Comparison of ENCODE assay signal across 16 mouse cellular contexts in the genomic region with DNA sequence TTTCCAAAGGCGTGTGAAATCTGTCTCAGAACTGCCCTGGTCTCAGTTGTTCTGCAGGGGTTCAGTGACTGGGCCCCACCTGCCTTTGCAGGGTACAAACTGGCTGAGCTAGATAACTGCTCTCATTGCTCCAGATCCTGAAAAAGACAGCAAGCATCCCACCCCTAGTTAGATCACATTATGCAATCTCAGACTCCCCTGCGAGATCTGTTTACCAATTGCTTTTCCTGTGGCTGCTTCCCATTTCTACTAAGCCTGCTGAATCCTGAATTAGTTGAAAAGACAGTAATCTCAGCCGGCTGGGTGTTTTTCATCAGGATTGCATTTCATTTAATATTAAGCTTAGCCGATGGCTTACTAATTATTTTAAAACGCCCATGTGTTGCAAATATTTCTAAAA.
DNase-seq lines count a peak whose midpoint lies in the region; ATAC-seq and TF ChIP-seq lines count a peak whose summit lies in the region.
"Had no signal": no experiment of that assay in that cellular context is flagged by ENCODE, and none has a peak within 500 bp of the region (broad histone marks: within the 10 kb centered on the region; RNA-seq: fewer than 3 reads in every experiment).

No protein-coding gene starts in this region.

- no peaks in the 10 kb centered on the region for H3K9me3 ChIP-seq in midbrain, embryonic 11.5 days (ENCODE audit: control insufficient read depth, low read length)
- no peaks in the 10 kb centered on the region for H3K9me3 ChIP-seq in midbrain, embryonic 10.5 days (replicated peaks)
- H3K9me3 ChIP-seq in embryonic facial prominence, embryonic 13.5 days, result no peaks in the 10 kb centered on the region
- no peaks in the 10 kb centered on the region for H3K9me3 ChIP-seq in midbrain, postnatal 0 days (ENCODE audit: low read length)
- H3K9me3 ChIP-seq: heart, embryonic 15.5 days; limb, embryonic 13.5 days had no signal

- WGBS in midbrain, embryonic 11.5 days, result 62% methylated on average over 5 of the region's 5 CpGs
- 54% methylated on average over 5 of the region's 5 CpGs for WGBS in midbrain, embryonic 10.5 days
- 24% methylated on average over 5 of the region's 5 CpGs for WGBS in embryonic facial prominence, embryonic 13.5 days
- WGBS in midbrain, postnatal 0 days, result 41% methylated on average over 5 of the region's 5 CpGs
- 72% methylated on average over 5 of the region's 5 CpGs for WGBS in kidney, adult 2 months

- H3K36me3 ChIP-seq in midbrain, embryonic 11.5 days (ENCODE audit: control insufficient read depth, insufficient read depth, low read length), result no peaks in the 10 kb centered on the region
- H3K36me3 ChIP-seq in midbrain, embryonic 10.5 days, result no peaks in the 10 kb centered on the region
- no peaks in the 10 kb centered on the region for H3K36me3 ChIP-seq in embryonic facial prominence, embryonic 13.5 days
- H3K36me3 ChIP-seq in midbrain, postnatal 0 days (ENCODE audit: insufficient read depth, low read length), result no peaks in the 10 kb centered on the region
- H3K36me3 ChIP-seq in kidney, adult 2 months (ENCODE audit: control insufficient read depth, insufficient read depth, low read length), result no peaks in the 10 kb centered on the region
- H3K36me3 ChIP-seq: heart, embryonic 15.5 days; limb, embryonic 13.5 days had no signal

- no peak for TF ChIP-seq CTCF in midbrain, postnatal 0 days (IDR thresholded peaks at IDR 0.05)
- no peak for TF ChIP-seq CTCF in kidney, adult 2 months (conservative IDR thresholded peaks at IDR 0.05; ENCODE audit: insufficient read depth, insufficient read length, low read depth, low read length)

- H3K27ac ChIP-seq in midbrain, embryonic 11.5 days (ENCODE audit: low read depth, low read length), result no peak overlapping the region
- no peak overlapping the region; the same call in 1 of the 2 replicates for H3K27ac ChIP-seq in midbrain, embryonic 10.5 days (replicated peaks)
- H3K27ac ChIP-seq in embryonic facial prominence, embryonic 13.5 days, result peak overlapping the region; percentile 74
- peak overlapping the region; percentile 43; the same call in 1 of the 2 replicates for H3K27ac ChIP-seq in midbrain, postnatal 0 days (ENCODE audit: low read depth, low read length)
- no peak overlapping the region for H3K27ac ChIP-seq in kidney, adult 2 months (ENCODE audit: insufficient read depth, low read depth, low read length)
- H3K27ac ChIP-seq: heart, embryonic 15.5 days; limb, embryonic 13.5 days had no signal

- H3K27me3 ChIP-seq in midbrain, embryonic 11.5 days (ENCODE audit: control insufficient read depth, insufficient read depth, low read length), result no peaks in the 10 kb centered on the region
- no peaks in the 10 kb centered on the region for H3K27me3 ChIP-seq in midbrain, embryonic 10.5 days (ENCODE audit: low read depth, poor library complexity, severe bottlenecking)
- H3K27me3 ChIP-seq in embryonic facial prominence, embryonic 13.5 days, result no peaks in the 10 kb centered on the region
- H3K27me3 ChIP-seq in midbrain, postnatal 0 days (ENCODE audit: insufficient read depth, low read length), result no peaks in the 10 kb centered on the region
- no peaks in the 10 kb centered on the region for H3K27me3 ChIP-seq in kidney, adult 2 months (replicated peaks; ENCODE audit: control insufficient read depth, insufficient read depth, low read length)
- H3K27me3 ChIP-seq: heart, embryonic 15.5 days; limb, embryonic 13.5 days had no signal

- no peak overlapping the region for H3K9ac ChIP-seq in midbrain, embryonic 11.5 days (ENCODE audit: low read length)
- no peak overlapping the region for H3K9ac ChIP-seq in embryonic facial prominence, embryonic 13.5 days
- H3K9ac ChIP-seq in midbrain, postnatal 0 days (replicated peaks; ENCODE audit: low read length, poor library complexity, severe bottlenecking), result no peak overlapping the region
- H3K9ac ChIP-seq: heart, embryonic 15.5 days; limb, embryonic 13.5 days had no signal

- H3K4me1 ChIP-seq in midbrain, embryonic 11.5 days (ENCODE audit: control insufficient read depth, insufficient read depth, low read length), result no peaks in the 10 kb centered on the region
- H3K4me1 ChIP-seq in midbrain, embryonic 10.5 days, result peaks cover 13% of the 10 kb centered on the region; the same call in 1 of the 2 replicates
- H3K4me1 ChIP-seq in embryonic facial prominence, embryonic 13.5 days, result peaks cover 50% of the 10 kb centered on the region
- H3K4me1 ChIP-seq in midbrain, postnatal 0 days (ENCODE audit: insufficient read depth, low read length), result no peaks in the 10 kb centered on the region
- H3K4me1 ChIP-seq in kidney, adult 2 months (ENCODE audit: control insufficient read depth, insufficient read depth, low read length), result no peaks in the 10 kb centered on the region

- no peak overlapping the region for H3K4me2 ChIP-seq in midbrain, embryonic 11.5 days
- 0 out of 2 replicates have a peak overlapping the region, but pooled peaks have one; percentile 0 for H3K4me2 ChIP-seq in embryonic facial prominence, embryonic 13.5 days
- H3K4me2 ChIP-seq in midbrain, postnatal 0 days (ENCODE audit: low read depth, low read length, poor library complexity, severe bottlenecking), result no peak overlapping the region
- H3K4me2 ChIP-seq: heart, embryonic 15.5 days; limb, embryonic 13.5 days had no signal

- no peak for DNase-seq in frontal cortex, postnatal 10 days (ENCODE audit: low spot score in 2 of 2)
- peak; percentile 62 for DNase-seq in midbrain, embryonic 11.5 days (ENCODE audit: low spot score, missing footprints)
- no peak for DNase-seq in midbrain, embryonic 10.5 days (ENCODE audit: low spot score)
- DNase-seq in midbrain, postnatal 0 days (ENCODE audit: low spot score), result no peak
- no peak for DNase-seq in kidney, adult 9 months
- no peak for DNase-seq in kidney, adult 2 months
- DNase-seq: B cell, adult 2 months; cerebellum, adult 11-12 months; heart, adult 18-20 months; kidney, adult 11 months; kidney, postnatal 36 days; thymus, adult 2 months had no signal

- peak; percentile 13; the same call in 1 of the 2 replicates for ATAC-seq in frontal cortex, adult (ENCODE audit: low TSS enrichment)
- no peak for ATAC-seq in midbrain, embryonic 11.5 days (ENCODE audit: low FRiP score)
- no peak for ATAC-seq in embryonic facial prominence, embryonic 13.5 days (ENCODE audit: insufficient number of reproducible peaks, insufficient read depth, low FRiP score, low TSS enrichment, low read depth)
- ATAC-seq in midbrain, postnatal 0 days (ENCODE audit: low FRiP score), result no peak; the same call in 1 of the 2 replicates

- TF ChIP-seq POLR2A in kidney, adult 2 months (IDR thresholded peaks at IDR 0.05; ENCODE audit: low read depth, low read length), result no peak

- no peak overlapping the region for H3K4me3 ChIP-seq in midbrain, embryonic 11.5 days (ENCODE audit: low read depth, low read length)
- no peak overlapping the region for H3K4me3 ChIP-seq in midbrain, embryonic 10.5 days
- no peak overlapping the region for H3K4me3 ChIP-seq in embryonic facial prominence, embryonic 13.5 days
- no peak overlapping the region for H3K4me3 ChIP-seq in midbrain, postnatal 0 days (ENCODE audit: low read depth, low read length)
- H3K4me3 ChIP-seq in kidney, adult 2 months (ENCODE audit: insufficient read depth, low read depth, low read length), result no peak overlapping the region
- H3K4me3 ChIP-seq: heart, embryonic 15.5 days; limb, embryonic 13.5 days had no signal

Comparison
In these comparisons a context has a peak if more than half of its experiments do, and no peak if none do; other contexts are left out.
1. H3K27ac ChIP-seq: peak in embryonic facial prominence, embryonic 13.5 days (single experiment) and midbrain, postnatal 0 days (single experiment); none in midbrain, embryonic 11.5 days (single experiment), midbrain, embryonic 10.5 days (single experiment) and kidney, adult 2 months (single experiment).